Mouse (Mus musculus) limb, embryonic 13.5 days (tissue): ENCODE data around the gene Tbc1d4. TPM values are rescaled to one million over a fixed set of nuclear protein-coding genes. Genes with fewer than 3 reads are reported as not detected.

Experiments used
- ATAC-seq: fragments of 200-750 bp; cut with Nextera tagmentation; 2 replicates; pipeline ENCODE4 v1.8.0; 2017; ENCODE audit warnings: low read depth, moderate number of reproducible peaks, moderate TSS enrichment; ENCODE audit not compliant: low FRiP score
- H3K27ac ChIP-seq: fragments of 300-500 bp; sonication (generic); 2 replicates; pipeline ENCODE4 v1.5.1; 2015; ENCODE audit warnings: inconsistent platforms, mild to moderate bottlenecking, moderate library complexity
- H3K27me3 ChIP-seq: fragments of 300-500 bp; sonication (generic); 2 replicates; pipeline ENCODE4 v1.6.1; 2015; ENCODE audit warnings: mild to moderate bottlenecking, inconsistent platforms
- H3K36me3 ChIP-seq: fragments of 300-500 bp; sonication (generic); 2 replicates; pipeline ENCODE4 v1.6.1; 2015; ENCODE audit warnings: inconsistent platforms, mild to moderate bottlenecking, moderate library complexity
- H3K4me1 ChIP-seq: fragments of 300-500 bp; sonication (generic); 2 replicates; pipeline ENCODE4 v1.6.1; 2015; ENCODE audit warnings: inconsistent platforms
- H3K4me2 ChIP-seq: fragments of 300-500 bp; sonication (generic); replicated peaks from 2 replicates; pipeline ENCODE4 v1.6.1; 2015; ENCODE audit warnings: inconsistent platforms, mild to moderate bottlenecking, moderate library complexity
- H3K4me3 ChIP-seq: fragments of 300-500 bp; sonication (generic); 2 replicates; pipeline ENCODE4 v1.5.1; 2015; ENCODE audit warnings: moderate library complexity, mild to moderate bottlenecking, inconsistent platforms
- H3K9ac ChIP-seq: fragments of 300-500 bp; sonication (generic); 2 replicates; pipeline ENCODE4 v1.6.1; 2015; ENCODE audit warnings: mild to moderate bottlenecking, inconsistent platforms
- H3K9me3 ChIP-seq: fragments of 300-500 bp; sonication (generic); 2 replicates; pipeline ENCODE4 v1.6.1; 2016; ENCODE audit warnings: inconsistent platforms
- WGBS: fragments of 180-500 bp; shearing (Covaris S2); methylation state at CpG from one replicate; pipeline ENCODE4 v1.1.7; 2015; 5-methylcytosine and 5-hydroxymethylcytosine counted together
- polyA plus RNA-seq: library from polyadenylated mRNA; unstranded; fragments of >200 nt; fragmentation: Nextera tagmentation; extraction: Ambion mirVana; gene quantifications from 2 replicates; pipeline ENCODE4 v1.2.1, GENCODE M21; 2015

Gene Tbc1d4
- polyA plus RNA-seq, 1 experiment from 2014 or later, result 12.3 TPM

GRCm38 (mm10) chr14:101507146-101507545, 101.8 kb downstream of the Tbc1d4 start:
- Histone ChIP-seq H3K36me3 (no peaks in the 10 kb centered on the region), H3K4me3 (no peak overlapping the region), H3K27me3 (no peaks in the 10 kb centered on the region), H3K9me3 (no peaks in the 10 kb centered on the region), H3K27ac (no peak overlapping the region), H3K4me2 (no peak overlapping the region), H3K9ac (no peak overlapping the region), H3K4me1 (peaks cover 16% of the 10 kb centered on the region; the same call in 1 of the 2 replicates)
- WGBS, result 91% methylated on average over 17 of the region's 17 CpGs
- ATAC-seq, result no peak

- Histone ChIP-seq H3K27me3 (no peaks in the 10 kb centered on the region), H3K4me3 (no peak overlapping the region), H3K27ac (no peak overlapping the region), H3K36me3 (no peaks in the 10 kb centered on the region), H3K9ac (no peak overlapping the region), H3K9me3 (no peaks in the 10 kb centered on the region), H3K4me2 (no peak overlapping the region), H3K4me1 (peaks cover 16% of the 10 kb centered on the region; the same call in 1 of the 2 replicates)
- ATAC-seq, result no peak
These were observed 103.2 kb downstream of the Tbc1d4 start for GRCm38 (mm10) chr14:101505805-101506204.

- Histone ChIP-seq H3K9ac (no peak overlapping the region), H3K27me3 (no peaks in the 10 kb centered on the region), H3K4me3 (no peak overlapping the region), H3K4me2 (no peak overlapping the region), H3K36me3 (no peaks in the 10 kb centered on the region), H3K4me1 (0 out of 2 replicates have a peak, but pooled peaks cover 5% of the 10 kb centered on the region), H3K27ac (no peak overlapping the region), H3K9me3 (no peaks in the 10 kb centered on the region)
- no peak for ATAC-seq
- WGBS, result 92% methylated on average over 13 of the region's 13 CpGs
These were observed 104.4 kb downstream of the Tbc1d4 start for GRCm38 (mm10) chr14:101504473-101505200.

- Histone ChIP-seq H3K9me3 (no peaks in the 10 kb centered on the region), H3K9ac (no peak overlapping the region), H3K4me2 (no peak overlapping the region), H3K4me3 (no peak overlapping the region), H3K27ac (no peak overlapping the region), H3K27me3 (no peaks in the 10 kb centered on the region), H3K36me3 (no peaks in the 10 kb centered on the region), H3K4me1 (0 out of 2 replicates have a peak, but pooled peaks cover 5% of the 10 kb centered on the region)
- ATAC-seq, result no peak
- WGBS, result 65% methylated on average over 3 of the region's 3 CpGs
These were observed 105.6 kb downstream of the Tbc1d4 start for GRCm38 (mm10) chr14:101503168-101503961.

- Histone ChIP-seq H3K4me2 (no peak overlapping the region), H3K27me3 (no peaks in the 10 kb centered on the region), H3K4me3 (no peak overlapping the region), H3K4me1 (no peaks in the 10 kb centered on the region), H3K36me3 (no peaks in the 10 kb centered on the region), H3K9ac (no peak overlapping the region), H3K27ac (no peak overlapping the region), H3K9me3 (no peaks in the 10 kb centered on the region)
- WGBS, result 88% methylated on average over 6 of the region's 6 CpGs
- ATAC-seq, result no peak
These were observed 107.1 kb downstream of the Tbc1d4 start for GRCm38 (mm10) chr14:101501868-101502267.

- Histone ChIP-seq H3K4me2 (no peak overlapping the region), H3K9me3 (no peaks in the 10 kb centered on the region), H3K9ac (no peak overlapping the region), H3K27ac (no peak overlapping the region), H3K4me1 (no peaks in the 10 kb centered on the region), H3K36me3 (no peaks in the 10 kb centered on the region), H3K4me3 (no peak overlapping the region), H3K27me3 (no peaks in the 10 kb centered on the region)
- ATAC-seq, result no peak
- WGBS, result 73% methylated on average over 11 of the region's 11 CpGs
These were observed 107.5 kb downstream of the Tbc1d4 start for GRCm38 (mm10) chr14:101501452-101501851.

- Histone ChIP-seq H3K27me3 (no peaks in the 10 kb centered on the region), H3K4me2 (no peak overlapping the region), H3K4me3 (no peak overlapping the region), H3K9me3 (no peaks in the 10 kb centered on the region), H3K36me3 (no peaks in the 10 kb centered on the region), H3K4me1 (no peaks in the 10 kb centered on the region), H3K9ac (no peak overlapping the region), H3K27ac (no peak overlapping the region)
- 77% methylated on average over 11 of the region's 11 CpGs for WGBS
- ATAC-seq, result no peak
These were observed 108.2 kb downstream of the Tbc1d4 start for GRCm38 (mm10) chr14:101500826-101501225.

GRCm38 (mm10) chr14:101499838-101500237, 109.2 kb downstream of the Tbc1d4 start:
- H3K27me3 ChIP-seq, result no peaks in the 10 kb centered on the region
- H3K4me2 ChIP-seq, result no peak overlapping the region
- ATAC-seq, result no peak
- H3K4me3 ChIP-seq, result no peak overlapping the region
- H3K9me3 ChIP-seq, result no peaks in the 10 kb centered on the region
- H3K27ac ChIP-seq, result no peak overlapping the region
- H3K36me3 ChIP-seq, result no peaks in the 10 kb centered on the region
- no peak overlapping the region for H3K9ac ChIP-seq
- H3K4me1 ChIP-seq, result no peaks in the 10 kb centered on the region
- 95% methylated on average over 1 of the region's 1 CpGs for WGBS

GRCm38 (mm10) chr14:101488264-101488810, 120.7 kb downstream of the Tbc1d4 start:
- no peak overlapping the region for H3K4me3 ChIP-seq
- H3K9me3 ChIP-seq, result no peaks in the 10 kb centered on the region
- no peak overlapping the region for H3K27ac ChIP-seq
- peaks cover 4% of the 10 kb centered on the region for H3K36me3 ChIP-seq
- ATAC-seq, result no peak
- no peaks in the 10 kb centered on the region for H3K27me3 ChIP-seq
- no peaks in the 10 kb centered on the region for H3K4me1 ChIP-seq
- H3K9ac ChIP-seq, result no peak overlapping the region
- WGBS, result 67% methylated on average over 15 of the region's 15 CpGs
- no peak overlapping the region for H3K4me2 ChIP-seq

- H3K4me1 ChIP-seq, result no peaks in the 10 kb centered on the region
- H3K36me3 ChIP-seq, result peaks cover 4% of the 10 kb centered on the region
- no peak overlapping the region for H3K4me3 ChIP-seq
- H3K27ac ChIP-seq, result no peak overlapping the region
- no peak for ATAC-seq
- no peaks in the 10 kb centered on the region for H3K27me3 ChIP-seq
- no peaks in the 10 kb centered on the region for H3K9me3 ChIP-seq
- H3K9ac ChIP-seq, result no peak overlapping the region
- WGBS, result 47% methylated on average over 3 of the region's 3 CpGs
- no peak overlapping the region for H3K4me2 ChIP-seq
These were observed 122.4 kb downstream of the Tbc1d4 start for GRCm38 (mm10) chr14:101486550-101486949.

- Histone ChIP-seq H3K4me3 (no peak overlapping the region), H3K9ac (no peak overlapping the region), H3K4me1 (no peaks in the 10 kb centered on the region), H3K36me3 (peaks cover 4% of the 10 kb centered on the region), H3K9me3 (no peaks in the 10 kb centered on the region), H3K4me2 (no peak overlapping the region), H3K27ac (no peak overlapping the region), H3K27me3 (no peaks in the 10 kb centered on the region)
- ATAC-seq, result no peak
- WGBS, result 69% methylated on average over 4 of the region's 4 CpGs
These were observed 125.8 kb downstream of the Tbc1d4 start for GRCm38 (mm10) chr14:101483230-101483629.

- Histone ChIP-seq H3K4me1 (no peaks in the 10 kb centered on the region), H3K36me3 (peaks cover 7% of the 10 kb centered on the region), H3K4me3 (no peak overlapping the region), H3K4me2 (no peak overlapping the region), H3K9me3 (no peaks in the 10 kb centered on the region), H3K9ac (no peak overlapping the region), H3K27me3 (no peaks in the 10 kb centered on the region), H3K27ac (no peak overlapping the region)
- no peak for ATAC-seq
- 41% methylated on average over 4 of the region's 4 CpGs for WGBS
These were observed 126.7 kb downstream of the Tbc1d4 start for GRCm38 (mm10) chr14:101482270-101482669.
